In the genomic region with DNA sequence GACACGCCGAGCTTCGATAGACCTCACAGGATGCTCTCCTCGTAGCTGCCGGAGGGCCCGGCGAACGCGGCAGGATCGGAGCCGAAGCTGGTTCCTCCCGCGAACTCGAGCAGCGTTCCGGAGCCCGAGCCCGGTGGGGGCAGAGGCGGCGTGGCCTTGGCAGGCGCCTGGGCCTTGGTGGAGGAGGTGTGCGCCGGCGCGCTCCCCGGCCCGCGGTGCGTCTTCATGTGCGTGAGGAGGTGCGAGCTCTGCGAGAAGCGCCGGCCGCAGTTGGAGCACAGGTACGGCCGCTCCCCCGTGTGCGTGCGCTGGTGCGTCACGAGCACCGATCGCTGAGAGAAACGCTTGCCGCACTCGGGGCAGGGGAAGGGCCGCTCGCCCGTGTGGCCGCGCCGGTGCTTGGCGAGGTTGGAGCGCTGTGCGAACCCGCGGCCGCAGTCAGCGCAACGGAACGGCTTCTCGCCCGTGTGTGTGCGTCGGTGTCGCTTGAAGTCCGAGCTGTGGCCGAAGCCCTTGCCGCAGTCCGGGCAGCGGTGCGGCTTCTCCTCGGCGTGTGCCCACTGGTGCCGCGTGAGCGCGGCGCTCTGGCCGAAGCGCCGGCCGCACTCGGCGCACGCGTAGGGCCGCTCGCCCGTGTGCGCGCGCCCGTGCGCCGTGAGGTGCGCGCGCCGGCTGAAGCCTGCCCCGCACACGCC, we compare ENCODE assay signal across 8 mouse cellular contexts. TPM values are rescaled to one million over a fixed set of nuclear protein-coding genes. Genes with fewer than 3 reads are reported as not detected.
DNase-seq lines count a peak whose midpoint lies in the region; ATAC-seq and TF ChIP-seq lines count a peak whose summit lies in the region.

No protein-coding gene starts in this region.

- H3K4me1 ChIP-seq in heart, postnatal 0 days (ENCODE audit: control insufficient read depth, insufficient read depth) = 0 out of 2 replicates have a peak, but pooled peaks cover 8% of the 10 kb centered on the region
- peaks cover 5% of the 10 kb centered on the region; the same call in 1 of the 2 replicates for H3K4me1 ChIP-seq in hindbrain, postnatal 0 days (ENCODE audit: insufficient read depth, low read length)
- peaks cover 18% of the 10 kb centered on the region for H3K4me1 ChIP-seq in neural tube, embryonic 12.5 days

- no peaks in the 10 kb centered on the region for H3K9me3 ChIP-seq in heart, postnatal 0 days (replicated peaks; ENCODE audit: control insufficient read depth, low read length)
- no peaks in the 10 kb centered on the region for H3K9me3 ChIP-seq in hindbrain, postnatal 0 days (ENCODE audit: low read length)
- no peaks in the 10 kb centered on the region for H3K9me3 ChIP-seq in neural tube, embryonic 12.5 days

- H3K27me3 ChIP-seq in heart, postnatal 0 days (ENCODE audit: control insufficient read depth, insufficient read depth, low read length) = peaks cover 56% of the 10 kb centered on the region
- H3K27me3 ChIP-seq in hindbrain, postnatal 0 days (ENCODE audit: insufficient read depth, low read length) = no peaks in the 10 kb centered on the region; the same call in 1 of the 2 replicates
- H3K27me3 ChIP-seq in neural tube, embryonic 12.5 days (replicated peaks) = peaks cover 72% of the 10 kb centered on the region

- H3K36me3 ChIP-seq in heart, postnatal 0 days (replicated peaks; ENCODE audit: control insufficient read depth, insufficient read depth, low read length) = peaks cover 32% of the 10 kb centered on the region
- peaks cover 47% of the 10 kb centered on the region for H3K36me3 ChIP-seq in hindbrain, postnatal 0 days (ENCODE audit: insufficient read depth, low read length)
- peaks cover 70% of the 10 kb centered on the region for H3K36me3 ChIP-seq in neural tube, embryonic 12.5 days

- H3K9ac ChIP-seq in heart, postnatal 0 days (replicated peaks; ENCODE audit: low read depth, low read length) = no peak overlapping the region
- peak overlapping the region; percentile 21; the same call in 1 of the 2 replicates for H3K9ac ChIP-seq in hindbrain, postnatal 0 days (replicated peaks; ENCODE audit: low read length)
- 0 out of 2 replicates have a peak overlapping the region, but pooled peaks have one; percentile 17 for H3K9ac ChIP-seq in neural tube, embryonic 12.5 days

- no peak for TF ChIP-seq CTCF in heart, postnatal 0 days (IDR thresholded peaks at IDR 0.05; ENCODE audit: low read depth)
- no peak for TF ChIP-seq CTCF in hindbrain, postnatal 0 days (IDR thresholded peaks at IDR 0.05; ENCODE audit: low read depth)

- no peak; the same call in 1 of the 2 replicates for ATAC-seq in heart, postnatal 0 days (ENCODE audit: insufficient read depth, low read depth)
- ATAC-seq in hindbrain, postnatal 0 days = peak; percentile 36
- no peak for ATAC-seq in neural tube, embryonic 12.5 days (ENCODE audit: low FRiP score, low read depth)

- H3K27ac ChIP-seq in heart, postnatal 0 days (ENCODE audit: low read depth) = no peak overlapping the region
- peak overlapping the region; percentile 48; the same call in 1 of the 2 replicates for H3K27ac ChIP-seq in hindbrain, postnatal 0 days
- no peak overlapping the region for H3K27ac ChIP-seq in neural tube, embryonic 12.5 days

- H3K4me3 ChIP-seq in heart, postnatal 0 days (ENCODE audit: low read depth, low read length) = peak overlapping the region; percentile 51
- H3K4me3 ChIP-seq in hindbrain, postnatal 0 days (ENCODE audit: low read length) = peak overlapping the region; percentile 29
- H3K4me3 ChIP-seq in neural tube, embryonic 12.5 days = peak overlapping the region; percentile 31

- peak overlapping the region; percentile 79 for H3K4me2 ChIP-seq in heart, postnatal 0 days (ENCODE audit: low read depth, low read length)
- H3K4me2 ChIP-seq in hindbrain, postnatal 0 days (ENCODE audit: low read depth, low read length) = peak overlapping the region; percentile 52
- H3K4me2 ChIP-seq in neural tube, embryonic 12.5 days (replicated peaks) = peak overlapping the region; percentile 64

- intact Hi-C loops in heart, postnatal 36 days (cut with DNase I) = no loop called here

- WGBS in heart, postnatal 0 days = 16% methylated on average over 89 of the region's 103 CpGs
- 14% methylated on average over 100 of the region's 103 CpGs for WGBS in hindbrain, postnatal 0 days
- WGBS in neural tube, embryonic 12.5 days = 2% methylated on average over 103 of the region's 103 CpGs

- DNase-seq in heart, postnatal 0 days (ENCODE audit: low spot score) = no peak
- DNase-seq in heart, postnatal 36 days = no peak
- DNase-seq in MN1 (ENCODE audit: low spot score) = peak; percentile 30
- DNase-seq in cerebellum, postnatal 36 days = peak; percentile 61 to 69
- no peak for DNase-seq in hindbrain, postnatal 0 days (ENCODE audit: low spot score)
- no peak for DNase-seq in layer of hippocampus, adult 8-10 months (ENCODE audit: low spot score in 2 of 2)
- no peak for DNase-seq in frontal cortex, postnatal 25 days (ENCODE audit: low spot score in 2 of 2)

- TF ChIP-seq EP300 in heart, postnatal 0 days (IDR thresholded peaks at IDR 0.05; ENCODE audit: low read depth) = no peak

RNA-seq across cellular contexts. Expression of a gene that starts 16.5 kb away (rescaled TPM):
- total RNA-seq in heart, postnatal 0 days (2014; rRNA removed; ENCODE audit: low replicate concordance) = 7.0 and 8.2 TPM in 2 replicates
- polyA plus RNA-seq in heart, postnatal 0 days (2015; fragmentation: Nextera tagmentation; extraction: Ambion mirVana) = 1.2 and 1.3 TPM in 2 replicates
- total RNA-seq in heart, postnatal 36 days (2021) = 1 to 10 TPM; 5.1 to 6.0 TPM
- total RNA-seq in hindbrain, postnatal 0 days (2014; rRNA removed) = 28.0 and 31.3 TPM in 2 replicates
- 5.4 and 6.2 TPM in 2 replicates for polyA plus RNA-seq in hindbrain, postnatal 0 days (2015; fragmentation: Nextera tagmentation; extraction: Ambion mirVana)
- polyA plus RNA-seq in neural tube, embryonic 12.5 days (2016; fragmentation: Nextera tagmentation; extraction: Ambion mirVana) = 17.3 and 17.4 TPM in 2 replicates
- 10 to 100 TPM; 20.6 to 24.1 (median 23.1) TPM for total RNA-seq in layer of hippocampus, adult 8-10 months (2022)

RNA-seq across cellular contexts. Expression of a gene that starts 18.4 kb away (rescaled TPM):
- 7.8 and 12.1 TPM in 2 replicates for total RNA-seq in heart, postnatal 0 days (2014; rRNA removed; ENCODE audit: low replicate concordance)
- polyA plus RNA-seq in heart, postnatal 0 days (2015; fragmentation: Nextera tagmentation; extraction: Ambion mirVana) = 3.6 and 4.0 TPM in 2 replicates
- 1 to 10 TPM; 8.5 to 8.6 TPM for total RNA-seq in heart, postnatal 36 days (2021)
- total RNA-seq in hindbrain, postnatal 0 days (2014; rRNA removed) = 32.6 and 33.5 TPM in 2 replicates
- polyA plus RNA-seq in hindbrain, postnatal 0 days (2015; fragmentation: Nextera tagmentation; extraction: Ambion mirVana) = 12.2 and 12.3 TPM in 2 replicates
- 28.1 and 29.3 TPM in 2 replicates for polyA plus RNA-seq in neural tube, embryonic 12.5 days (2016; fragmentation: Nextera tagmentation; extraction: Ambion mirVana)
- total RNA-seq in layer of hippocampus, adult 8-10 months (2022) = 10 to 100 TPM; 27.6 to 38.7 (median 35.6) TPM

RNA-seq across cellular contexts. Expression of a gene that starts 26.6 kb away (rescaled TPM):
- not detected in 2 replicates for total RNA-seq in heart, postnatal 0 days (2014; rRNA removed; ENCODE audit: low replicate concordance)
- not detected in 2 replicates for polyA plus RNA-seq in heart, postnatal 0 days (2015; fragmentation: Nextera tagmentation; extraction: Ambion mirVana)
- total RNA-seq in heart, postnatal 36 days (2021) = not detected
- total RNA-seq in hindbrain, postnatal 0 days (2014; rRNA removed) = 0.84 TPM in 1 of 2 replicates, not detected in the other
- not detected in 2 replicates for polyA plus RNA-seq in hindbrain, postnatal 0 days (2015; fragmentation: Nextera tagmentation; extraction: Ambion mirVana)
- polyA plus RNA-seq in neural tube, embryonic 12.5 days (2016; fragmentation: Nextera tagmentation; extraction: Ambion mirVana) = not detected in 2 replicates
- not detected for total RNA-seq in layer of hippocampus, adult 8-10 months (2022)

RNA-seq across cellular contexts. Expression of a gene that starts 40.1 kb away (rescaled TPM):
- 3.3 TPM in 1 of 2 replicates, not detected in the other for total RNA-seq in heart, postnatal 0 days (2014; rRNA removed; ENCODE audit: low replicate concordance)
- polyA plus RNA-seq in heart, postnatal 0 days (2015; fragmentation: Nextera tagmentation; extraction: Ambion mirVana) = 0.04 TPM in 1 of 2 replicates, not detected in the other
- total RNA-seq in heart, postnatal 36 days (2021) = under 1 TPM; 0.08 to 0.19 TPM
- total RNA-seq in hindbrain, postnatal 0 days (2014; rRNA removed) = 31.7 and 33.5 TPM in 2 replicates
- polyA plus RNA-seq in hindbrain, postnatal 0 days (2015; fragmentation: Nextera tagmentation; extraction: Ambion mirVana) = 0.53 and 0.61 TPM in 2 replicates
- 0.13 TPM in 1 of 2 replicates, not detected in the other for polyA plus RNA-seq in neural tube, embryonic 12.5 days (2016; fragmentation: Nextera tagmentation; extraction: Ambion mirVana)
- 1 to 10 TPM; 4.1 to 5.5 (median 4.4) TPM for total RNA-seq in layer of hippocampus, adult 8-10 months (2022)

Comparison
In these comparisons a context has a peak if more than half of its experiments do, and no peak if none do; other contexts are left out.
1. DNase-seq: peak in MN1 (single experiment) and cerebellum, postnatal 36 days (2 of 2); none in heart, postnatal 0 days (single experiment), heart, postnatal 36 days (0 of 2), hindbrain, postnatal 0 days (single experiment), layer of hippocampus, adult 8-10 months (0 of 2) and frontal cortex, postnatal 25 days (0 of 2).
2. Peak in every context shown above with its lines, with median percentiles within 50 percentile points of each other: H3K4me2 ChIP-seq and H3K4me3 ChIP-seq.